11 mouse cellular contexts compared by ENCODE assay signal in genomic region chr3:146393641-146394100, GRCm38 (mm10). TPM values are rescaled to one million over a fixed set of nuclear protein-coding genes. Genes with fewer than 3 reads are reported as not detected.
DNase-seq lines count a peak whose midpoint lies in the region; ATAC-seq lines count a peak whose summit lies in the region.
"Had no signal": no experiment of that assay in that cellular context is flagged by ENCODE, and none has a peak within 500 bp of the region (broad histone marks: within the 10 kb centered on the region; RNA-seq: fewer than 3 reads in every experiment).

No protein-coding gene starts in this region.

- H3K27me3 ChIP-seq in heart, embryonic 11.5 days (ENCODE audit: control insufficient read depth, insufficient read depth, low read length), result no peaks in the 10 kb centered on the region
- H3K27me3 ChIP-seq in midbrain, embryonic 12.5 days, result no peaks in the 10 kb centered on the region
- no peaks in the 10 kb centered on the region for H3K27me3 ChIP-seq in midbrain, embryonic 10.5 days (ENCODE audit: low read depth, poor library complexity, severe bottlenecking)
- H3K27me3 ChIP-seq in liver, embryonic 11.5 days (replicated peaks; ENCODE audit: control insufficient read depth, insufficient read depth, low read length), result no peaks in the 10 kb centered on the region
- no peaks in the 10 kb centered on the region for H3K27me3 ChIP-seq in stomach, embryonic 16.5 days (ENCODE audit: control insufficient read depth, insufficient read depth, low read length)

- 16% methylated on average over 7 of the region's 7 CpGs for WGBS in heart, embryonic 11.5 days (ENCODE audit: insufficient replicate concordance)
- 27% methylated on average over 7 of the region's 7 CpGs for WGBS in midbrain, embryonic 12.5 days
- WGBS in midbrain, embryonic 10.5 days, result 48% methylated on average over 7 of the region's 7 CpGs
- WGBS in liver, embryonic 11.5 days, result 20% methylated on average over 7 of the region's 7 CpGs
- 22% methylated on average over 7 of the region's 7 CpGs for WGBS in stomach, embryonic 16.5 days

- peak overlapping the region; percentile 47 for H3K4me2 ChIP-seq in heart, embryonic 11.5 days
- peak overlapping the region; percentile 26; the same call in 1 of the 2 replicates for H3K4me2 ChIP-seq in midbrain, embryonic 12.5 days (replicated peaks)
- H3K4me2 ChIP-seq in liver, embryonic 11.5 days, result peak overlapping the region; percentile 58
- H3K4me2 ChIP-seq in stomach, embryonic 16.5 days (ENCODE audit: low read depth, low read length), result 0 out of 2 replicates have a peak overlapping the region, but pooled peaks have one; percentile 14

- ATAC-seq in heart, embryonic 11.5 days (replicated peaks; ENCODE audit: insufficient number of reproducible peaks, low FRiP score, low TSS enrichment), result peak; percentile 82; the same call in 1 of the 2 replicates
- ATAC-seq in midbrain, embryonic 12.5 days (ENCODE audit: low FRiP score, low read depth), result no peak
- peak; percentile 90 for ATAC-seq in liver, embryonic 11.5 days (replicated peaks; ENCODE audit: low FRiP score)
- ATAC-seq in stomach, embryonic 16.5 days (ENCODE audit: insufficient read depth, low FRiP score), result no peak

- no peak overlapping the region for H3K27ac ChIP-seq in heart, embryonic 11.5 days (ENCODE audit: low read depth, low read length)
- H3K27ac ChIP-seq in midbrain, embryonic 12.5 days (replicated peaks), result no peak overlapping the region
- H3K27ac ChIP-seq in midbrain, embryonic 10.5 days (replicated peaks), result no peak overlapping the region
- peak overlapping the region; percentile 82 for H3K27ac ChIP-seq in liver, embryonic 11.5 days (ENCODE audit: low read depth, low read length)
- H3K27ac ChIP-seq in stomach, embryonic 16.5 days (ENCODE audit: low read length), result no peak overlapping the region
- H3K27ac ChIP-seq: kidney, postnatal 0 days had no signal

- no peak overlapping the region for H3K9ac ChIP-seq in heart, embryonic 11.5 days (ENCODE audit: low read depth, low read length)
- H3K9ac ChIP-seq in midbrain, embryonic 12.5 days (replicated peaks), result no peak overlapping the region
- 0 out of 2 replicates have a peak overlapping the region, but pooled peaks have one; percentile 50 for H3K9ac ChIP-seq in liver, embryonic 11.5 days (ENCODE audit: low read depth, low read length)
- H3K9ac ChIP-seq in stomach, embryonic 16.5 days (ENCODE audit: low read length), result no peak overlapping the region

- no peak for DNase-seq in heart, adult 9 months (ENCODE audit: low spot score in 2 of 2)
- no peak for DNase-seq in midbrain, embryonic 10.5 days (ENCODE audit: low spot score)
- no peak for DNase-seq in liver, embryonic 11.5 days (ENCODE audit: low spot score)
- DNase-seq in thymus, postnatal 14 days, result no peak
- no peak for DNase-seq in ovary, postnatal 36 days (ENCODE audit: low spot score)
- DNase-seq: lung, adult 18-20 months had no signal

- H3K36me3 ChIP-seq in heart, embryonic 11.5 days (ENCODE audit: control insufficient read depth, insufficient read depth, low read length), result no peaks in the 10 kb centered on the region
- H3K36me3 ChIP-seq in midbrain, embryonic 12.5 days, result no peaks in the 10 kb centered on the region
- no peaks in the 10 kb centered on the region for H3K36me3 ChIP-seq in midbrain, embryonic 10.5 days
- H3K36me3 ChIP-seq in liver, embryonic 11.5 days (ENCODE audit: control insufficient read depth, insufficient read depth, low read length), result no peaks in the 10 kb centered on the region
- no peaks in the 10 kb centered on the region for H3K36me3 ChIP-seq in stomach, embryonic 16.5 days (ENCODE audit: control insufficient read depth, insufficient read depth, low read length)

- H3K9me3 ChIP-seq in heart, embryonic 11.5 days (replicated peaks; ENCODE audit: control insufficient read depth, low read length), result no peaks in the 10 kb centered on the region
- no peaks in the 10 kb centered on the region for H3K9me3 ChIP-seq in midbrain, embryonic 12.5 days
- no peaks in the 10 kb centered on the region for H3K9me3 ChIP-seq in midbrain, embryonic 10.5 days (replicated peaks)
- H3K9me3 ChIP-seq in liver, embryonic 11.5 days (ENCODE audit: control insufficient read depth, low read length), result no peaks in the 10 kb centered on the region
- H3K9me3 ChIP-seq in stomach, embryonic 16.5 days (replicated peaks; ENCODE audit: control insufficient read depth, low read length), result no peaks in the 10 kb centered on the region

- H3K4me1 ChIP-seq in heart, embryonic 11.5 days (ENCODE audit: control insufficient read depth, insufficient read depth, low read length), result no peaks in the 10 kb centered on the region
- H3K4me1 ChIP-seq in midbrain, embryonic 12.5 days, result peaks cover 6% of the 10 kb centered on the region; the same call in 1 of the 2 replicates
- peaks cover 15% of the 10 kb centered on the region for H3K4me1 ChIP-seq in midbrain, embryonic 10.5 days
- H3K4me1 ChIP-seq in liver, embryonic 11.5 days (replicated peaks; ENCODE audit: control insufficient read depth, insufficient read depth, low read length), result peaks cover 6% of the 10 kb centered on the region
- peaks cover 3% of the 10 kb centered on the region; the same call in 1 of the 2 replicates for H3K4me1 ChIP-seq in stomach, embryonic 16.5 days (ENCODE audit: control insufficient read depth, insufficient read depth, low read length)

- H3K4me3 ChIP-seq in heart, embryonic 11.5 days (ENCODE audit: low read depth, low read length), result no peak overlapping the region
- H3K4me3 ChIP-seq in midbrain, embryonic 12.5 days, result no peak overlapping the region
- no peak overlapping the region for H3K4me3 ChIP-seq in midbrain, embryonic 10.5 days
- H3K4me3 ChIP-seq in liver, embryonic 11.5 days (ENCODE audit: low read depth, low read length), result peak overlapping the region; percentile 10; the same call in 1 of the 2 replicates
- no peak overlapping the region for H3K4me3 ChIP-seq in stomach, embryonic 16.5 days (replicated peaks; ENCODE audit: low read length)
- H3K4me3 ChIP-seq: left cerebral cortex, adult 2 months had no signal

RNA-seq across cellular contexts. Expression of gene Ssx2ip, which starts 10.8 kb away (rescaled TPM):
- polyA plus RNA-seq in heart, embryonic 11.5 days (2014; fragmentation: Nextera tagmentation; extraction: Ambion mirVana), result 29.7 and 32.1 TPM in 2 replicates
- 23.2 and 30.0 TPM in 2 replicates for polyA plus RNA-seq in midbrain, embryonic 12.5 days (2016; fragmentation: Nextera tagmentation; extraction: Ambion mirVana)
- polyA plus RNA-seq in midbrain, embryonic 10.5 days (2016; fragmentation: Nextera tagmentation; extraction: Ambion mirVana), result 28.4 and 30.3 TPM in 2 replicates
- polyA plus RNA-seq in liver, embryonic 11.5 days (2014; fragmentation: Nextera tagmentation; extraction: Ambion mirVana), result 109 and 130 TPM in 2 replicates
- polyA plus RNA-seq in stomach, embryonic 16.5 days (2015; fragmentation: Nextera tagmentation; extraction: Ambion mirVana), result 27.3 and 27.7 TPM in 2 replicates

RNA-seq across cellular contexts. Expression of gene Ctbs, which starts 55.9 kb away (rescaled TPM):
- polyA plus RNA-seq in heart, embryonic 11.5 days (2014; fragmentation: Nextera tagmentation; extraction: Ambion mirVana), result 10.8 and 12.5 TPM in 2 replicates
- polyA plus RNA-seq in midbrain, embryonic 12.5 days (2016; fragmentation: Nextera tagmentation; extraction: Ambion mirVana), result 5.6 and 5.7 TPM in 2 replicates
- polyA plus RNA-seq in midbrain, embryonic 10.5 days (2016; fragmentation: Nextera tagmentation; extraction: Ambion mirVana), result 5.7 and 6.6 TPM in 2 replicates
- 8.2 and 8.4 TPM in 2 replicates for polyA plus RNA-seq in liver, embryonic 11.5 days (2014; fragmentation: Nextera tagmentation; extraction: Ambion mirVana)
- polyA plus RNA-seq in stomach, embryonic 16.5 days (2015; fragmentation: Nextera tagmentation; extraction: Ambion mirVana), result 11.5 and 12.7 TPM in 2 replicates

Comparison
In these comparisons a context has a peak if more than half of its experiments do, and no peak if none do; other contexts are left out.
1. ATAC-seq: peak in heart, embryonic 11.5 days (single experiment) and liver, embryonic 11.5 days (single experiment); none in midbrain, embryonic 12.5 days (single experiment) and stomach, embryonic 16.5 days (single experiment).
2. Peak in every context shown above with its lines, with median percentiles within 50 percentile points of each other: H3K4me2 ChIP-seq.